Mouse (Mus musculus) CD8-positive naive resting alpha-beta T cell, adult 57 days (primary cell): Measurements from ENCODE around the gene Gm16434. TPM values are rescaled to one million over a fixed set of nuclear protein-coding genes. Genes with fewer than 3 reads are reported as not detected.

Experiments used
- total RNA-seq: library from RNA; stranded (reverse); gene quantifications from one replicate; pipeline ENCODE4 v1.2.4, GENCODE M21; 2023

The Gm16434 gene
- total RNA-seq, result not detected

GRCm38 (mm10) chr14:7194440-7194839, at the start of gene Gm16434:
TSS of gene Gm16434 (minus strand) at chr14:7194540.

GRCm38 (mm10) chr14:7174483-7174971, 19.8 kb downstream of the Gm16434 start, which contains the start of gene Gm3512:
TSS of gene Gm3512 (minus strand) at chr14:7174533.

Other genes with a start within 250 kb of the Gm16434 start
- not detected for gene Gm6356, start 220.7 kb downstream of the Gm16434 start, total RNA-seq
- not detected for gene Gm10406, start 167.1 kb downstream of the Gm16434 start, total RNA-seq
- not detected for gene Gm3685, start 149.6 kb downstream of the Gm16434 start, total RNA-seq
- not detected for gene Gm3696, start 93.9 kb downstream of the Gm16434 start, total RNA-seq
- gene Gm6676, start 69.1 kb downstream of the Gm16434 start, total RNA-seq, result not detected
- not detected for gene Gm3512, start 20.0 kb downstream of the Gm16434 start, total RNA-seq
- not detected for gene Gm3727, start 70.2 kb upstream of the Gm16434 start, total RNA-seq
- gene Gm3739, start 120.5 kb upstream of the Gm16434 start, total RNA-seq, result 0.37 TPM
- not detected for gene Gm5797, start 137.9 kb upstream of the Gm16434 start, total RNA-seq
- gene Gm8374, start 170.6 kb upstream of the Gm16434 start, total RNA-seq, result not detected